Mouse (Mus musculus): ENCODE data around the gene Irak2.

The Irak2 gene

DNA sequence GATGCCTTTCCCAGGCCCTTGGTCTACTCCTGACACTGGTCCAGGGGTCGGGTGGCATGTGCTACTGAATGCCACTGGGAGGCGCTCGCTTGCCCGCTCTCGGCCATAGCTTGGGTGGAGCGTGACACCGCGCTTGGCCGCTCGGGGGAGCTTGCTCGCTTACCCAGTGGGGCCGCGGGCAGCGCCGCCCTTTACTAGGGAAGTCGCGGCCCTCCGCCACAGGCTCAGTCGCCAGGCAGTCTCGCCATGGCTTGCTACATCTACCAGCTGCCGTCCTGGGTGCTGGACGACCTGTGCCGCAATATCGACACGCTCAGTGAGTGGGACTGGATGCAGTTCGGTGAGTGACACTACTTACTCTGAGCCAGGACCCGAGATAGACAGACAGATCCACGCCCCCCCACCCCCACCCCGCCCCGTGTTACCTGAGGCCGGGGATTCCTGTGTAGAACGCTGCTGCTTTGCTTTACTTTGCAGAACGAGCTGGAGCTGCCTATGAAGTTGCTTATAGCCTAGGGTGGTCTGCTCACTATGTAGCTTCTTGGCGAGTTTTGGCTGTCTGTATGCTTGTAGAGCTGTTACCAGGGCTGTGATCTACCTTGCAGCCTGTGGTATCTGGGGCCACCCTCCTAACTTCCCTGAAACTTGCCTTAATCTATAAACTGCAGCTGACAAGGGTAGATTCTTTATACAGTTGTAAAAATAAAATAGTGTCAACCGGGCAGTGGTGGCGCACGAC lies at the start of gene Irak2:
Gene Irak2, plus strand, starts transcription at position 166 of the 739 bp plus-strand sequence.
- DNase-seq (ENCODE audit: low spot score) = peak; percentile 90

- no peak for DNase-seq (ENCODE audit: low spot score)
Measured at GRCm38 (mm10) chr6:113592637-113593036, 45.6 kb upstream of the Irak2 start.

- DNase-seq (ENCODE audit: low spot score) = no peak
Measured at GRCm38 (mm10) chr6:113597945-113598344, 40.3 kb upstream of the Irak2 start.

- DNase-seq (ENCODE audit: low spot score) = no peak
Measured at GRCm38 (mm10) chr6:113599833-113600232, 38.4 kb upstream of the Irak2 start.

DNA sequence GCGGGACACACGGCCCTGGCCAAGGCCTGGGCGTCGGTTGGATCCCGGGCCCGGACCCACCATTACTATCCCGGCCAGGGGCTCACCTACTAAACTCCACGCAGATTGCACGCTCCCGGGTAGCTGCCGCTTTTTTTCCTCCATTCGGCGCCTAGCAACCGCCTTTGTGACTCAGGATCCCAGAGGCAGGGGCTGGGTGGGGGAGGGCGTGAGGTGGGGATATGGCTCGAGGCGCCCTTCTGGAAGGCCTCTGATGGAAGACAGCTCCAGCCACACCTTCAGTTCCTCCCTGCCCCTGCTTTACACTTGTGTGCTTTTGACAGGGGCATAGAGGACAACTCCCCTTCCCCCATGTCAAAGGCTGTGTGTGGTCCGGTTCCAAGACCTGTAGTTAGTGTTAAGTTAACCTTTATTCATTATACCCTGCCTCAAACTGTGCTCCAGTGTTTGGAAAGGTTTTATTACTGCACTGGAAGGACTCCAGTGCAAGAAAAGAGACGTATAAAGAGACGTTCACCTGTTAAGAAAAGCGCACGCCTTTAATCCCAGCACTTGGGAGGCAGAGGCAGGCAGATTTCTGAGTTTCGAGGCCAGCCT lies 37.6 kb upstream of the Irak2 start, which contains the start of gene Fancd2os:
Gene Fancd2os, minus strand, starts transcription at position 173 of the 597 bp plus-strand sequence.
- no peak for DNase-seq (ENCODE audit: low spot score)

GRCm38 (mm10) chr6:113602821-113603220 lies 35.4 kb upstream of the Irak2 start:
- no peak for DNase-seq (ENCODE audit: low spot score)

DNA sequence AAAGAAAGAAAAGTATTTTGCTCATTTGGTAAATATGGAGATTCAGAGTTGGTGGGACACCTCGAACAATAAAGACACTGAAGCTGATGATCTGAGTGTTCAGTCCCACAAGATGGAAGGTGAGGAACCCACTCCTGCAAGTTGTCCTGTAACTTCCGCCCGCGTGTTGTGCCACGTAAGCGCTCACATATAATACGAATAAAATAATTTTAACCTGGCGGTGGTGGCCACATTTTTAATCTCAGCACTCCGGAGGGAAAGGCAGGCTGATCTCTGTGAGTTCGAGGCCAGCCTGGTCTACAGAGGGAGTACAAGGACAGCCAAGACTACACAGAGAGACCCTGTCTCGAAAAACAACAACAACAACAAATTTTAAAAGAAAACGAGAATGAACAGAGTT lies 34.3 kb upstream of the Irak2 start:
- DNase-seq (ENCODE audit: low spot score) = no peak

DNA sequence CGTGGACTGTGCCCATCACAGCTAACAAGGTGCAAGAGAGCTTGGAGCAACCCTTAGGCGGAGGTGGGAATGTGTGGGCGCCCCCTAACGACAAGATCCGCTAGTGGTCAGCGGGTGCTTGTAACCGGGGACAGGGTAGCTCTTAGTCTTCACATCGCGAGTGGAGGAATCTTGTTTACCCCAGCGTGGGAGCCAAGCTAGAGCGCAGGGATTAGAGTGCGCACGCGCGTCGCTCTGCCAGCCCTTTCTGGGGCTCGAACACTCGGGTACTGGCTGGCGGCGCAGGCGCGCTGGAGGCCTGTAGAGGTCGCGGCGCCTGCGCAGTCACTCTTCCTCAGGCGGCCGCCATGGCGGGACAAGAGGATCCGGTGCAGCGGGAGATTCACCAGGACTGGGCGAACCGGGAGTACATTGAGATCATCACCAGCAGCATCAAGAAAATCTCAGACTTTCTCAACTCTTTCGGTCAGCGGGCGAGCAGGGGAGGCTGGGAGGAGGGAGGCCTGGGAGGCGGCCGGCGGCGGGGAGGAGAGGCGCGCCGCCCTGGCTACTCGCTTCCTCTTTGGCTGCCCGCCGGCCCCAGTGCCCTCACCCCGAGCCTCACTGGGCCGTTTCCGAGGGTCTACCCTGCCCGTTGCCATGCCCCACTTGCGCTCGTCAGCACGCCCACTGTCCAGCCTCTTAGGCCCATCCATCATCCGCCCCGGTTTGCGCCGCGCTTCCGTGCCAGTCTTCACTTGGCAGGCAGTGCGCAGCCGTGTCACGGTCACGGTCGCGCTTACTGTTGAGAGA lies 33.6 kb upstream of the Irak2 start, which contains the start of gene Brk1:
Gene Brk1, plus strand, starts transcription at position 341 of the 792 bp plus-strand sequence.
- peak; percentile 84 for DNase-seq (ENCODE audit: low spot score)

GRCm38 (mm10) chr6:113605224-113605545 lies 33.1 kb upstream of the Irak2 start:
- DNase-seq (ENCODE audit: low spot score) = no peak

- DNase-seq (ENCODE audit: low spot score) = no peak
Measured at GRCm38 (mm10) chr6:113608871-113609270, 29.4 kb upstream of the Irak2 start.

GRCm38 (mm10) chr6:113609293-113609692 lies 29.0 kb upstream of the Irak2 start:
- DNase-seq (ENCODE audit: low spot score) = no peak

DNA sequence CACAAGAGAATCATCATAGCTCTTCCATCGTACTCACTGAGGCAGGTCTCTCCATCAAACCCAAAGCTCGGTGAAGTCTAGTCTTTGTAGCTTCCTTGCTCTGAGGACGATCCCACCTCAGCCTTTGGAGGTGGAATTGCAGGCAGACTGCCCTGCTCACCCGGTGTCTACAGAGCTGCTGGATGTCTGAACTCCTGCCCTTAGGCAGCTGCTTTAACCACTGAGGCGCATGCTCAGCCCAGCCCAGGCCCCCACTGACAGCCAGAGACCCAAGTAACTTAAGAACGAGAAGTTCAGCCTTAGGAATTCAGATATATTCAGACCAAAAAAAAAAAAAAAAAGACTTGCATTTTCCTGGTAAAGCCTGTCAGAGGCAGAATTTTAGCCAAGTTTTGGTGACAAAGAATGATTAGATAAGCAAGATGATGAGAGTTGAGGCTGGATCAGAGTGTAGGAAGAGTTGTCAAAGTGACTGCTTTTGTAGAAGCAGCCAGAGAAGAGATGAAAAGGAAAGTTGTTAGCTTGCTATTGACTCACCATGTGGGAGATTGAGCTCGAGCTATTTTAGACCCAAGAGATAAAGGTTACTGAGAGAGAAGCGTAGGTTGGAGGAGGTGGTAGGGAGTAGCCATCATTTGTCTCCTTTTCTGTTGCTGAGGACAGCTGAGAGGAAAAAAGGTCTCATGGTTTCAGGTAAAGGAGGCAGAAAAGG lies 25.9 kb upstream of the Irak2 start:
- peak; percentile 64 for DNase-seq (ENCODE audit: low spot score)

GRCm38 (mm10) chr6:113614152-113614551 lies 24.1 kb upstream of the Irak2 start:
- no peak for DNase-seq (ENCODE audit: low spot score)

GRCm38 (mm10) chr6:113614997-113615396 lies 23.3 kb upstream of the Irak2 start:
- DNase-seq (ENCODE audit: low spot score) = no peak

GRCm38 (mm10) chr6:113615489-113615888 lies 22.8 kb upstream of the Irak2 start:
- DNase-seq (ENCODE audit: low spot score) = no peak

DNA sequence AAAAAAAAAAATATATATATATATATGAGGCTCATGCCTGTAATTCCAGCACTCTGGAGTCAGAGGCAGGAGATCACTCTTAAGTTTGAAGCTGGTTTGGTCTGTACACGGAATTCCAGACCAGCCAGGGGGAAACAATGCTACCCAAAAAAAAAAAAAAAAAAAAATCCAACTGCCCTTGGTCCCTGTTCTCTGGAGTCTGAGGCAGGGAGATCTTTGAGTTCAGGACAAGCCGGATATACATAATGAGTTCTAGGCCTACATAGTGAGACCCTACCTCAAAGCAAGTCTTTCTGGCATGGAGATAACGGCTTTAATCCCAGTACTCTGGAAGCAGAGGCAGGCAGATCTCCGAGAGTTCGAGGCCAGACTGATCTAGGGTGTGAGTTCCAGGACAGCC lies 14.9 kb upstream of the Irak2 start:
- DNase-seq (ENCODE audit: low spot score) = no peak

GRCm38 (mm10) chr6:113623941-113624751 lies 14.1 kb upstream of the Irak2 start, which contains the start of gene Vhl:
Gene Vhl (plus strand): TSS chr6:113623959.
- peak; percentile 77 for DNase-seq (ENCODE audit: low spot score)

GRCm38 (mm10) chr6:113624989-113625770 lies 13.1 kb upstream of the Irak2 start:
- no peak for DNase-seq (ENCODE audit: low spot score)

- DNase-seq (ENCODE audit: low spot score) = no peak
Measured at GRCm38 (mm10) chr6:113630322-113630721, 7.9 kb upstream of the Irak2 start.

GRCm38 (mm10) chr6:113632863-113633262 lies 5.4 kb upstream of the Irak2 start:
- no peak for DNase-seq (ENCODE audit: low spot score)

Data from left cerebral cortex, adult 11 months (tissue).